Mouse (Mus musculus): ENCODE data around the gene Tcirg1.

DNA sequence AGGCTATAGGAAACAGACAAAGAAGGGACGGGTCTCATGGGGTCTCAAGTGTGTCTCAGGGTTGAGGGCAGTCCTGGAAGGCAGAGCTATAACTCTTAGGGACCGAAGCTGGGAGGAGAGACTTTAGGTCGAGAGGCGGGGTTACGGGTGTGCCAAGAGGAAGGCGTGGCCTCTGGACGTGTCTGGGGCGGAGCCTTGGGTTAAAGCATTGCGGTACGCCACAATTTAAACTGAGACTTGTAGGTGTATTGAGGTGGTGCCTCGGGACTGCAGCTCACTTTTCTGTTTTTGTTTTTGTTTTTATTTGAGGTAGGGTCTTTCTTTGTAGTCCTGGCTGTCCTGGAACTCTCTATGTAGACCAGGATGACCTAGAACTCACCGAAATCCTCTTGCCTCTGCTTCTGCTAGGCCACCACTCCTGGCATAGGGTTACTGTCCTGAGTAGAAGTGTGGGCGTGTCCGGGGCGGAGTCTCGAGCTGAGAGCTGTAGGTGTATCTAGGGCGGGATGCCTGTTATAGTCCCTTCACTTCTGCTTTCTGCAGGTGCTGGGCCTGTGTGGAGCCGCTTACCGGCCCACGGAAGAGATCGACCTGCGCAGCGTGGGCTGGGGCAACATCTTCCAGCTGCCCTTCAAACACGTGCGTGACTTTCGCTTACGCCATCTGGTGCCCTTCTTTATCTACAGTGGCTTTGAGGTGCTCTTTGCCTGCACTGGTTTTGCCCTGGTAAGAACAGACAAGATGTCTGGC is 36.2 kb upstream of the Tcirg1 start:
- TF ChIP-seq CTCF (conservative IDR thresholded peaks at IDR 0.05; ENCODE audit: insufficient read depth, insufficient read length, low read depth, low read length): no peak
- no peak for TF ChIP-seq POLR2A (IDR thresholded peaks at IDR 0.05; ENCODE audit: low read depth, low read length)
